In genomic region chr1:82839614-82840421, GRCm38 (mm10) we compare ENCODE assay signal across 7 mouse cellular contexts. TPM values are rescaled to one million over a fixed set of nuclear protein-coding genes. Genes with fewer than 3 reads are reported as not detected.
DNase-seq lines count a peak whose midpoint lies in the region; ATAC-seq lines count a peak whose summit lies in the region.

No protein-coding gene starts in this region.

- DNase-seq in right cerebral cortex, adult 2 months (ENCODE audit: low spot score in 2 of 2) = peak; percentile 25 to 37
- no peak for DNase-seq in right cerebral cortex, adult 18-20 months
- DNase-seq in ZHBTc4 (ENCODE audit: low read depth, low spot score) = peak; percentile 65
- peak; percentile 61 for DNase-seq in thymus, postnatal 4 days

- WGBS in forebrain, embryonic 12.5 days = under 1% methylated on average over 76 of the region's 86 CpGs
- WGBS in intestine, embryonic 16.5 days = under 1% methylated on average over 62 of the region's 86 CpGs

- peak; percentile 81 for ATAC-seq in forebrain, embryonic 12.5 days (ENCODE audit: low FRiP score)
- ATAC-seq in intestine, embryonic 16.5 days = peak; percentile 79
- ATAC-seq in megakaryocyte-erythroid progenitor cell, adult 5-6 weeks (replicated peaks; ENCODE audit: low FRiP score, low TSS enrichment, poor library complexity, severe bottlenecking) = peak; percentile 12; the same call in 1 of the 2 replicates

- peak overlapping the region; percentile 84 for H3K4me2 ChIP-seq in forebrain, embryonic 12.5 days
- peak overlapping the region; percentile 74 for H3K4me2 ChIP-seq in intestine, embryonic 16.5 days (ENCODE audit: low read depth, low read length)

- no peaks in the 10 kb centered on the region for H3K36me3 ChIP-seq in forebrain, embryonic 12.5 days (replicated peaks)
- no peaks in the 10 kb centered on the region for H3K36me3 ChIP-seq in intestine, embryonic 16.5 days (ENCODE audit: control insufficient read depth, insufficient read depth, low read length)

- H3K9me3 ChIP-seq in forebrain, embryonic 12.5 days = no peaks in the 10 kb centered on the region
- no peaks in the 10 kb centered on the region for H3K9me3 ChIP-seq in intestine, embryonic 16.5 days (ENCODE audit: control insufficient read depth, low read length)

- H3K27ac ChIP-seq in forebrain, embryonic 12.5 days = peak overlapping the region; percentile 84
- H3K27ac ChIP-seq in intestine, embryonic 16.5 days (ENCODE audit: low read length) = peak overlapping the region; percentile 85

- H3K4me3 ChIP-seq in forebrain, embryonic 12.5 days (replicated peaks) = peak overlapping the region; percentile 100
- peak overlapping the region; percentile 96 for H3K4me3 ChIP-seq in intestine, embryonic 16.5 days (ENCODE audit: low read length)

- no peaks in the 10 kb centered on the region for H3K27me3 ChIP-seq in forebrain, embryonic 12.5 days
- H3K27me3 ChIP-seq in intestine, embryonic 16.5 days (replicated peaks; ENCODE audit: control insufficient read depth, insufficient read depth, low read length) = no peaks in the 10 kb centered on the region

- H3K9ac ChIP-seq in forebrain, embryonic 12.5 days = peak overlapping the region; percentile 99
- peak overlapping the region; percentile 95 for H3K9ac ChIP-seq in intestine, embryonic 16.5 days (ENCODE audit: low read depth, low read length)

- H3K4me1 ChIP-seq in forebrain, embryonic 12.5 days = peaks cover 16% of the 10 kb centered on the region
- peaks cover 11% of the 10 kb centered on the region; the same call in 1 of the 2 replicates for H3K4me1 ChIP-seq in intestine, embryonic 16.5 days (ENCODE audit: control insufficient read depth, insufficient read depth, low read length)

RNA-seq across cellular contexts. Expression of gene Agfg1, which starts 0.5 kb away (rescaled TPM):
- 39.5 and 41.8 TPM in 2 replicates for polyA plus RNA-seq in forebrain, embryonic 12.5 days (2016; fragmentation: Nextera tagmentation; extraction: Ambion mirVana)
- polyA plus RNA-seq in intestine, embryonic 16.5 days (2015; fragmentation: Nextera tagmentation; extraction: Ambion mirVana) = 14.1 and 31.8 TPM in 2 replicates
- 30.1 and 39.6 TPM in 2 replicates for total RNA-seq in megakaryocyte-erythroid progenitor cell, adult 5-6 weeks (2014; fragmentation: Nextera tagmentation)
- 32.5 and 42.1 TPM in 2 replicates for total RNA-seq in megakaryocyte-erythroid progenitor cell, adult 5-6 weeks (2017)

Comparison
In these comparisons a context has a peak if more than half of its experiments do, and no peak if none do; other contexts are left out.
1. ATAC-seq: peak in every context shown above with its lines; median percentile 81 in forebrain, embryonic 12.5 days; 79 in intestine, embryonic 16.5 days; 12 in megakaryocyte-erythroid progenitor cell, adult 5-6 weeks.